ENCODE assay signal across 8 mouse cellular contexts in genomic region chr4:22486641-22486960, GRCm38 (mm10). TPM values are rescaled to one million over a fixed set of nuclear protein-coding genes. Genes with fewer than 3 reads are reported as not detected.
A peak's percentile ranks its signal among the peaks of the same experiment; 100 is the strongest.
DNase-seq lines count a peak whose midpoint lies in the region; ATAC-seq lines count a peak whose summit lies in the region.

No protein-coding gene starts in this region.

- no peak overlapping the region for H3K27ac ChIP-seq in limb, embryonic 12.5 days
- no peak overlapping the region for H3K27ac ChIP-seq in kidney, embryonic 14.5 days (ENCODE audit: low read depth, low read length)

- H3K9ac ChIP-seq in limb, embryonic 12.5 days (replicated peaks): no peak overlapping the region; the same call in 1 of the 2 replicates
- no peak overlapping the region for H3K9ac ChIP-seq in kidney, embryonic 14.5 days (ENCODE audit: low read depth, low read length)

- peak overlapping the region; percentile 59 for H3K4me3 ChIP-seq in limb, embryonic 12.5 days (replicated peaks)
- H3K4me3 ChIP-seq in kidney, embryonic 14.5 days (ENCODE audit: low read length): no peak overlapping the region

- H3K9me3 ChIP-seq in limb, embryonic 12.5 days: no peaks in the 10 kb centered on the region
- no peaks in the 10 kb centered on the region for H3K9me3 ChIP-seq in kidney, embryonic 14.5 days (ENCODE audit: control insufficient read depth, low read length)

- no peak for ATAC-seq in limb, embryonic 12.5 days (ENCODE audit: insufficient number of reproducible peaks, insufficient read depth, low FRiP score, low TSS enrichment, low read depth)
- ATAC-seq in kidney, embryonic 14.5 days (ENCODE audit: low FRiP score, low TSS enrichment): no peak

- H3K27me3 ChIP-seq in limb, embryonic 12.5 days: peaks cover 74% of the 10 kb centered on the region
- peaks cover 96% of the 10 kb centered on the region for H3K27me3 ChIP-seq in kidney, embryonic 14.5 days (ENCODE audit: control insufficient read depth, insufficient read depth, low read length)

- H3K4me2 ChIP-seq in limb, embryonic 12.5 days: peak overlapping the region; percentile 95
- no peak overlapping the region for H3K4me2 ChIP-seq in kidney, embryonic 14.5 days (replicated peaks; ENCODE audit: low read depth, low read length)

- H3K4me1 ChIP-seq in limb, embryonic 12.5 days (replicated peaks): peaks cover 41% of the 10 kb centered on the region
- peaks cover 11% of the 10 kb centered on the region; the same call in 1 of the 2 replicates for H3K4me1 ChIP-seq in kidney, embryonic 14.5 days (ENCODE audit: control insufficient read depth, insufficient read depth, low read length)

- DNase-seq in embryo, embryonic 10.5 days (ENCODE audit: low spot score): peak; percentile 50
- no peak for DNase-seq in embryo, embryonic 9.5 days (ENCODE audit: extremely low spot score)
- peak; percentile 66 to 69 for DNase-seq in right cerebral cortex, postnatal 10 days (ENCODE audit: low spot score in 2 of 2)
- no peak for DNase-seq in right cerebral cortex, postnatal 36 days (ENCODE audit: low spot score in 2 of 2)
- peak; percentile 46 for DNase-seq in right cerebral cortex, postnatal 4 days
- no peak for DNase-seq in thymus, postnatal 10 days (ENCODE audit: low spot score in 2 of 2)

- no peaks in the 10 kb centered on the region for H3K36me3 ChIP-seq in limb, embryonic 12.5 days
- no peaks in the 10 kb centered on the region for H3K36me3 ChIP-seq in kidney, embryonic 14.5 days (ENCODE audit: control insufficient read depth, insufficient read depth, low read length)

- 1% methylated on average over 10 of the region's 10 CpGs for WGBS in limb, embryonic 12.5 days
- under 1% methylated on average over 10 of the region's 10 CpGs for WGBS in kidney, embryonic 14.5 days

RNA-seq across cellular contexts. Expression of gene Pou3f2, which starts 1.6 kb away (rescaled TPM):
- 0.33 and 0.36 TPM in 2 replicates for polyA plus RNA-seq in limb, embryonic 12.5 days (2016; fragmentation: Nextera tagmentation; extraction: Ambion mirVana)
- not detected in 2 replicates for polyA plus RNA-seq in kidney, embryonic 14.5 days (2014; fragmentation: Nextera tagmentation; extraction: Ambion mirVana)

Comparison
In these comparisons a context has a peak if more than half of its experiments do, and no peak if none do; other contexts are left out.
1. DNase-seq: peak in embryo, embryonic 10.5 days (single experiment), right cerebral cortex, postnatal 10 days (2 of 2) and right cerebral cortex, postnatal 4 days (single experiment); none in embryo, embryonic 9.5 days (single experiment), right cerebral cortex, postnatal 36 days (0 of 2) and thymus, postnatal 10 days (0 of 2).